Mouse (Mus musculus) hindbrain, embryonic 11.5 days (tissue): ENCODE data around the gene Rhbdd3. TPM values are rescaled to one million over a fixed set of nuclear protein-coding genes. Genes with fewer than 3 reads are reported as not detected.

Source experiments
- ATAC-seq: fragments of 200-750 bp; cut with Nextera tagmentation; 2 replicates; pipeline ENCODE4 v1.8.0; 2017; ENCODE audit warnings: mild to moderate bottlenecking, moderate TSS enrichment, moderate library complexity; ENCODE audit not compliant: low FRiP score
- DNase-seq: peaks from one replicate; pipeline ENCODE4 v3.0.0-alpha.2; 2015; ENCODE audit warnings: low spot score
- H3K27ac ChIP-seq: fragments of 300-500 bp; sonication (generic); 2 replicates; pipeline ENCODE4 v1.5.1; 2014; ENCODE audit warnings: mild to moderate bottlenecking, low read depth, low read length
- H3K27me3 ChIP-seq: fragments of 300-500 bp; sonication (generic); 2 replicates; pipeline ENCODE4 v1.6.1; 2014; ENCODE audit warnings: mild to moderate bottlenecking, low read length, moderate library complexity, mixed read lengths; ENCODE audit not compliant: control insufficient read depth, insufficient read depth
- H3K36me3 ChIP-seq: fragments of 300-500 bp; sonication (generic); 2 replicates; pipeline ENCODE4 v1.6.1; 2014; ENCODE audit warnings: mild to moderate bottlenecking, low read length, moderate library complexity, mixed read lengths; ENCODE audit not compliant: control insufficient read depth, insufficient read depth
- H3K4me1 ChIP-seq: fragments of 300-500 bp; sonication (generic); replicated peaks from 2 replicates; pipeline ENCODE4 v1.6.1; 2014; ENCODE audit warnings: low read length, mixed read lengths; ENCODE audit not compliant: control insufficient read depth, insufficient read depth
- H3K4me2 ChIP-seq: fragments of 300-500 bp; sonication (generic); replicated peaks from 2 replicates; pipeline ENCODE4 v1.6.1; 2014; ENCODE audit warnings: mild to moderate bottlenecking, low read depth, low read length
- H3K4me3 ChIP-seq: fragments of 300-500 bp; sonication (generic); 2 replicates; pipeline ENCODE4 v1.5.1; 2014; ENCODE audit warnings: low read depth, low read length
- H3K9ac ChIP-seq: fragments of 300-500 bp; sonication (generic); 2 replicates; pipeline ENCODE4 v1.6.1; 2014; ENCODE audit warnings: low read depth, low read length
- H3K9me3 ChIP-seq: fragments of 300-500 bp; sonication (generic); 2 replicates; pipeline ENCODE4 v1.6.1; 2016; ENCODE audit warnings: low read length; ENCODE audit not compliant: control insufficient read depth
- WGBS: fragments of 180-500 bp; shearing (Covaris S2); extraction: QIAGEN DNeasy Blood & Tissue Kit; methylation state at CpG from one replicate; pipeline ENCODE4 v1.1.7; 2014; 5-methylcytosine and 5-hydroxymethylcytosine counted together
- polyA plus RNA-seq: library from polyadenylated mRNA; unstranded; fragments of >200 nt; fragmentation: Nextera tagmentation; extraction: Ambion mirVana; gene quantifications from 2 replicates; pipeline ENCODE4 v1.2.1, GENCODE M21; 2014

Rhbdd3 gene
- polyA plus RNA-seq, 1 experiment from 2014 or later, result 18.2 TPM

- H3K27me3 ChIP-seq, result peaks cover 74% of the 10 kb centered on the region
- H3K36me3 ChIP-seq, result no peaks in the 10 kb centered on the region
- 2% methylated on average over 74 of the region's 77 CpGs for WGBS
- peak within 1 kb of the TSS; percentile 45 for H3K4me3 ChIP-seq
- ATAC-seq, result no peak
- H3K4me2 ChIP-seq, result peak within 1 kb of the TSS; percentile 87
- DNase-seq, result peak; percentile 63
- no peaks in the 10 kb centered on the region for H3K9me3 ChIP-seq
- H3K27ac ChIP-seq, result no peak within 1 kb of the TSS
- peak within 1 kb of the TSS; percentile 48 for H3K9ac ChIP-seq
- H3K4me1 ChIP-seq, result peaks cover 26% of the 10 kb centered on the region
Measured at GRCm38 (mm10) chr11:5057856-5058641, 40.7 kb upstream of the Rhbdd3 start, which contains the start of gene Rasl10a. TSS of gene Rasl10a (plus strand) at chr11:5058128.

- no peak overlapping the region for H3K4me3 ChIP-seq
- DNase-seq (no peak), ATAC-seq (no peak)
- no peak overlapping the region for H3K9ac ChIP-seq
- no peaks in the 10 kb centered on the region for H3K36me3 ChIP-seq
- H3K27ac ChIP-seq, result no peak overlapping the region
- 42% methylated on average over 9 of the region's 9 CpGs for WGBS
- peaks cover 26% of the 10 kb centered on the region for H3K4me1 ChIP-seq
- no peak overlapping the region for H3K4me2 ChIP-seq
- no peaks in the 10 kb centered on the region for H3K9me3 ChIP-seq
- H3K27me3 ChIP-seq, result peaks cover 81% of the 10 kb centered on the region
Measured at GRCm38 (mm10) chr11:5058783-5059182, 39.9 kb upstream of the Rhbdd3 start.

DNA sequence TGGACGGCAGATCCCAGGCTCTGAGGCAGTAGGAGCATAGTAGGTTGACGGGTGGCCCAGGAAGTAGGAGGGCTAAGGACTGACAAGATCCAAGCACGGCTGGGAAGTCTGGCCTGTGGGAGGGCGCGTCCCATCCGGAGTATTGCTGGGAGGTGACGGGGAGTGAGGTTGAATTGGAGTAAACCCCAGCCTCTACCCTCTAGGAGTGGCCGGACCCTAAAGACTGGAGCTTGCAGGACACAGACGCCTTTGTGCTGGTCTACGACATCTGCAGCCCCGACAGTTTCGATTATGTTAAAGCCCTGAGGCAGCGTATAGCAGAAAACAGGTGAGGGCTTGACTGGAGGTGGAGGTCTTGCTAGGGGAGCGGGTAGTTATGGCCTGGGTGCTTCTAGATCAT lies 39.5 kb upstream of the Rhbdd3 start:
- ATAC-seq, result no peak
- DNase-seq, result no peak
- Histone ChIP-seq H3K27me3 (peaks cover 85% of the 10 kb centered on the region), H3K9me3 (no peaks in the 10 kb centered on the region), H3K27ac (no peak overlapping the region), H3K4me3 (no peak overlapping the region), H3K4me2 (no peak overlapping the region), H3K36me3 (no peaks in the 10 kb centered on the region), H3K4me1 (peaks cover 26% of the 10 kb centered on the region), H3K9ac (no peak overlapping the region)
- WGBS, result 28% methylated on average over 14 of the region's 14 CpGs

GRCm38 (mm10) chr11:5059704-5060156 lies 39.0 kb upstream of the Rhbdd3 start:
- Histone ChIP-seq H3K4me1 (peaks cover 26% of the 10 kb centered on the region), H3K4me3 (no peak overlapping the region), H3K9me3 (no peaks in the 10 kb centered on the region), H3K4me2 (no peak overlapping the region), H3K27me3 (peaks cover 88% of the 10 kb centered on the region), H3K27ac (no peak overlapping the region), H3K9ac (no peak overlapping the region), H3K36me3 (no peaks in the 10 kb centered on the region)
- ATAC-seq (no peak), DNase-seq (peak; percentile 76)
- WGBS, result 9% methylated on average over 27 of the region's 27 CpGs

GRCm38 (mm10) chr11:5060756-5061412 lies 37.8 kb upstream of the Rhbdd3 start:
- DNase-seq (peak; percentile 42), ATAC-seq (peak; percentile 0; the same call in 1 of the 2 replicates)
- Histone ChIP-seq H3K36me3 (no peaks in the 10 kb centered on the region), H3K4me2 (peak overlapping the region; percentile 67), H3K27ac (no peak overlapping the region), H3K9ac (peak overlapping the region; percentile 31; the same call in 1 of the 2 replicates), H3K27me3 (peaks cover 83% of the 10 kb centered on the region), H3K4me1 (peaks cover 26% of the 10 kb centered on the region), H3K9me3 (no peaks in the 10 kb centered on the region), H3K4me3 (peak overlapping the region; percentile 35)
- WGBS, result 41% methylated on average over 28 of the region's 28 CpGs

DNA sequence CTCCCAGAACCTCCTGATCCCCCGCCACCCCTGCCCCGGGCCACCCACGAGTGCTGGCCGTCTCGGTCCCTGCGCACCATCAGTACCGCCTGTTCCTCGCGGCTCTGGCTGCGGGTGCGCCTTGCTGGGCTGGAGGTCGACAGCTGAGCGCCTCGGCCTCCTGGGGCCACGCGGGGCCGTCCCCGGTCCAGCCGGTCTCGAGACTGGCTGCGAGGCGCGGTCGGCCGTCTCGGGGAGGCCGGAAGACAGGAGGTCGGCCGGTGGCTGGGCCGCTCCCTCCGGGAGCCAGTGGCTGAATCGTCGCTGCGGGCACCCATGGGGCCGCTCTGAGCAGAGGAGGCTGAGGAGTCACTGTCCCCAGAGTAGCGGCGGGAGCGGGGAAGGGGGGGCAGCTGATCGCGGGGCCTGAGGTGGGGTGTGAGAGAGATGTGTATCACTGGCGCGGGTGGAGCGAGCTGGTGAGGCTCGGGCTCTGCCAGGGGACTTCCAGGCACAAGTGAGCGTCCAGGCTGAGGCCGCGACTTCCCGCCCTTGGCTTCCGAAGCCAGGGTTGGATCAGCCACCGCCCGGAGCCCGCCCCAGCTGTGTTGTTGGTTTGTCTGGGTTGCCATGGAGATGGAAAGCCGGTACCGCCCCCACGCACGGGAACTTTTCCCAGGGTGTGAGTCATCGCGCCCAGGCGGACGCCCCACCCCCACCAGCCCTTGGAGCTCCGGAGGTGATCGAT lies 37.1 kb upstream of the Rhbdd3 start:
- peak overlapping the region; percentile 31; the same call in 1 of the 2 replicates for H3K9ac ChIP-seq
- WGBS, result under 1% methylated on average over 59 of the region's 62 CpGs
- H3K9me3 ChIP-seq, result no peaks in the 10 kb centered on the region
- peaks cover 76% of the 10 kb centered on the region for H3K27me3 ChIP-seq
- H3K36me3 ChIP-seq, result no peaks in the 10 kb centered on the region
- ATAC-seq (peak; percentile 17), DNase-seq (peak; percentile 80)
- H3K4me1 ChIP-seq, result peaks cover 26% of the 10 kb centered on the region
- H3K4me2 ChIP-seq, result peak overlapping the region; percentile 67
- peak overlapping the region; percentile 35 for H3K4me3 ChIP-seq
- H3K27ac ChIP-seq, result no peak overlapping the region

DNA sequence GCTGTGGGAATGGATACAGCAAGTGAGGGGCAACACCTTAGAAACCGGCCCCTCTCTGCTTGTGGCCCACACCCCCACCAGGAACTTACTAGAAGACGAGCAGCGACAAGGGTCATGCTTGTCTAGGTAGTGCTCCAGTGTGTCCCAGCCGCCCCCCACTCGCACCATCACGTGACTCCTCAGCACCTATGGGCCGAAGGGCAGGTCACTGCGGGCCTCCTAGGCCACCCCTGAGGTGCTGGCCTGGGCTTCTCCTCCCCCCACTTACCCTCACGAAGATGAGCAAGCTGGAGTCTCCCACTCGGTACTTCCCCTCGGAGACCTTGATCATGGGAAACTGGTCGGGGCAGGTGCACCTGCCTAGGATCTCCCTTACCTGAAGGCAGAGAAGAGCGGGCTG lies 36.4 kb upstream of the Rhbdd3 start:
- Histone ChIP-seq H3K4me2 (peak overlapping the region; percentile 67), H3K36me3 (no peaks in the 10 kb centered on the region), H3K27me3 (peaks cover 68% of the 10 kb centered on the region), H3K9ac (no peak overlapping the region), H3K27ac (no peak overlapping the region), H3K4me3 (peak overlapping the region; percentile 35), H3K9me3 (no peaks in the 10 kb centered on the region), H3K4me1 (peaks cover 24% of the 10 kb centered on the region)
- DNase-seq (no peak), ATAC-seq (no peak)
- 12% methylated on average over 13 of the region's 13 CpGs for WGBS

GRCm38 (mm10) chr11:5062860-5063505 lies 35.7 kb upstream of the Rhbdd3 start:
- 61% methylated on average over 13 of the region's 13 CpGs for WGBS
- DNase-seq (no peak), ATAC-seq (no peak)
- Histone ChIP-seq H3K4me2 (no peak overlapping the region; the same call in 1 of the 2 replicates), H3K36me3 (no peaks in the 10 kb centered on the region), H3K9ac (no peak overlapping the region), H3K27ac (no peak overlapping the region), H3K4me1 (peaks cover 24% of the 10 kb centered on the region), H3K4me3 (no peak overlapping the region), H3K27me3 (peaks cover 62% of the 10 kb centered on the region), H3K9me3 (no peaks in the 10 kb centered on the region)
